Mouse (Mus musculus): ENCODE data around the gene Pxmp4.

The Pxmp4 gene

DNA sequence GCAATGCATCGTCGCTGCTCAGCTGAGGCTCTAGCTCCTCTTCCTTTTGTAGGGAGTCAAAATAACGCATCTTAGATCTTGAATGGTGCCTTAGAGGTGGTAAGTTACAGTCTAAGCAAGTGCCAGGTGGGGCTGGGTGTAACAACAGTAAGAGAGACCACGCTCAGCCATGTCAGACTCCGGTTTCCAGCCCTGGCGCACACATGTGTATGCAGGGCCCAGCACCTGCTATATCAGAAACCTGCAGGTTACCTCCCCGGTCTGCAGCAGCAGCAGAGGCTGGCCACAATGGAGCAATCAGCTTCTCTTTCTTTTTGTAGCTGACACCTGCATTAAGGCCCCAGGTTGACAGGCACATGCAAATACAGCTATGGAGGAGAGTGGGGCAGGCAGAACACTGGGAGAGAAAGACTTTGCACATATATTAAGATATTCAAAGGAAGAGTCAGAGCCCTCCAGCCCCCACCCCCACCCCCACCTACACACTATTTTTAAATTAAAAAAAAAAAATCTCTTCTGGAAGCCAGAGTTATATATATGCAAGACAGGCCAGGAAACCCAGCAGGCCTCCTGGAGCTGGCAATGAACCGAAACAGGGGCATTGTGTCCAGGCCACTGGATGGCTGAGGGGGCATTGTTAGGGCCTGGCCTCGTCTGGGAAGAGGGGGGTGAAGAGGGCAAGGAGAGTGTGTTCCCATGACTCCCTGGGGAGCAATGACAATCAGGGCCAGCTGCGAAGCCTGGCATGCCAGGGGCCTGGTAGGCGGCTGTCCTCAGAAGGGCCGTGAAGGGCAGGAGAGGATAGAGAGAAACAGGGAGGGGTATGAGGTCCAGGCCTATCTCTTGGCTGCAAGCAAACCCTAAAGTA is 26.4 kb downstream of the Pxmp4 start:
- no peak for ATAC-seq (ENCODE audit: insufficient number of reproducible peaks, low FRiP score, low TSS enrichment)

DNA sequence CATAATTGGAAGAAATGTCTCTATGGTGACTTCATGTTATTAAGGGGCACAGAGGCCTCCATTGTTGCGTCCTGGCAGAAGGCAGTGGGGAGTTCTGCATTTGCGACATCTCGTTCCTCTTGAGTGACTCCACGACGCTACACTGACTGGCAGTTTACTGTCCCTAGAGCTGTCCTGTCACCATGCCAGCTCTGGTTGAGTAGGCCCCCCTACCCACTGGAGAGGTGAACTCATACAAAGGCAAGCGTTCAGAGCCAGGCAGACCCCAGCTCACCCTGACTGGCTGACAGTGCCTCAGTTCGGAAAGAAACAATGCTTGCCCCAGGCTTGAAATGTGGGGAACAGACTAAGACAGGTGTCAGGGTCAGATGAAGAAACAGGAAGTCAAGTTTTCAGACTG is 29.2 kb downstream of the Pxmp4 start:
- no peak for ATAC-seq (ENCODE audit: insufficient number of reproducible peaks, low FRiP score, low TSS enrichment)

DNA sequence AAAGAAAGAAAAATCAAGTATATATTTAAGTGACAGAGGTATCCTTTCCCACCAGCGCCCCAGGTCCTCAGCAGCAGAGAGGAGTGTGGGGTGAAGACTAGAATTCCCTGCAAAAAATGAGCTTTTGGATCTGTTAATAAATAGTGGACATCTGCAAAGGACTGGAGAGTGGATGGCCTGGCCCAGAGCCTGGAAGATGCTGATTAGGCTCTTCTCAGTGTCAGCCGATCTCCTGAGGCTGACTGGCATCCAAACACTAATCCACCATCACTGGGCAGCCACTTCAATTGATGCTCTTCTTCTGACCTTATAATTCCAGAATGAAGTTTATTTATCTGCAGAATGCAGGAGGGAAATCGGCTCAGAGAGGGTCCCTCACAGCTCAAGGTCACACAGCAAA is 30.5 kb downstream of the Pxmp4 start:
- ATAC-seq (ENCODE audit: insufficient number of reproducible peaks, low FRiP score, low TSS enrichment): no peak

DNA sequence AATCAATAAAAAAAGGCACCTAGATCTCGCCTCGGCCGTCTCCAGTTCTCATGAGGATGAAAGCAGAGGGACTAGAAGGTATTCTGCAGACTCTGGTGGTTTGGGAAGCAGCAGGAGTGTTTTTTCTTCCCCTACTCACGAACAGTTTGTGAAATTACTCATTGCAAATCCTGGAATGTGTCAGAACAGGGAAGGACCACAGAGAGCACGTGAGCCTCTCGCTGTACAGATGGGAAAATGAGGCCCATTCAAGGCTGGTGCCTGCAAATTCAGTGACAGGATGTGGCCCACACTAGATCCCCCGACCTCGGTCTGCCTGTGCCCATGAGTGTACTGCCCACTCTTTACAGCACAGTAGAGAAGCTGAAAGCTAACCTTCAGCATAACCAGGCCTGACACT is 31.5 kb downstream of the Pxmp4 start:
- ATAC-seq (ENCODE audit: insufficient number of reproducible peaks, low FRiP score, low TSS enrichment): no peak

DNA sequence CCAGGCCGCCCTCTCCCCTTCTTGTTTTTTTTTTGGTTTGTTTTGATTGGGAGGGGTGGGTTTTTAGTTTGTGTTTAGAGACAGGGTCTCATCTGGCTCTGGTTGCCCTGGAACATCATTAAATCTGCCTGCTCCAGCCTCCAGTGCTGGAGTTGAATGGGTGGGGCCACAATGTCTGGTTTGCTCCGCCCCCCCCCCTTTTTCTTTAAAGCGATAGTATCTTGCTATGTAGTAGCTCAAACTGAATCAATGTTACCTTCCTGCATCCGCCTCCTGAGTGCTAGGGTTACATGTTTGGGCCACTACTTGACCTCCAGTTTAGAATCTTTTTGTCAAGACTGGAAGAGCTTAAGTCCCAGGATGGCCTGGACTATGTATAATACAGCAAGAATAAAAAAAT is 32.2 kb downstream of the Pxmp4 start:
- ATAC-seq (ENCODE audit: insufficient number of reproducible peaks, low FRiP score, low TSS enrichment): no peak

DNA sequence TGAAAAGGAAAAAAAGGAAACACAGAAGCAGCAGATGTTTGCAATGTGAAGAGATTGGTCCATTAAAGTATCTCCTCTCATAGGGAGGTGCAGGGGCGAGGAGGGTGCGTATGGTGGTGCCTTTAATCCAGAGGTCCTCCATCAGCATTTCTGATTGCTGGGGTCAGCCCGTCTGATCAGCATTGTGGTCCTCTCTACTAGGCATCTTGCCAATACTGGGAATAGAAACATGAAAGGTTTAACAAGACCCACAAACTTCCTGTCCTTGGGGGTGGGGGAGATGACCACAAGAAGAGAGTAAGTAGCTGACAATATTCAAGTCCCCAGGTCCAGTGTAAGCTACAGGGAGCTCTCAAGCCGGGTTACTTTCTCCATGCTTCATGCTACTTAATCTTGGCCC is 32.8 kb downstream of the Pxmp4 start:
- ATAC-seq (ENCODE audit: insufficient number of reproducible peaks, low FRiP score, low TSS enrichment): no peak

DNA sequence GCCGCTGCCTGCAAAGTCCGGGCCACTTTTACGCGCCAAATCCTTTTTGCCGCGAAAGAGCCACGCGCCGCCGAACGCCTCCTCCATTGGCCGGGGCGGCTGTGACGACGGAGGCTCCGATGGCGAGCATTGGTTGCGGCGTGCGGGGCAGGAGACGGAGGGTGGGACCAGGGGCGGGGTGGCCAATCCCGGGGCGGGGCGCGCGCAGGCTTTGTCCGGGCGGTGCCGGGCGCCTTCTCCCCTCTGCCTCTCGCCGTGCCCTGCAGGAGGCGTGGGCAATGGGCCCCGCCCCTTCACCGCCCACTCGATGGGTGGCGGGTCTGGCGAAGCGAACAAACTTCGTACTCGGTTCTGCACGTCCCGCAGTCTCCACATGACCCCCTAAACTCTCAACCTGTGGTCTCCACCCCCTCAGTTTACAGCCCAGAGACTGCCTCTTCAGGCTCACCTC is 33.6 kb downstream of the Pxmp4 start, which contains the start of gene E2f1:
Gene E2f1, minus strand, starts transcription at position 57 of the 451 bp plus-strand sequence.
- ATAC-seq (ENCODE audit: insufficient number of reproducible peaks, low FRiP score, low TSS enrichment): peak; percentile 96

DNA sequence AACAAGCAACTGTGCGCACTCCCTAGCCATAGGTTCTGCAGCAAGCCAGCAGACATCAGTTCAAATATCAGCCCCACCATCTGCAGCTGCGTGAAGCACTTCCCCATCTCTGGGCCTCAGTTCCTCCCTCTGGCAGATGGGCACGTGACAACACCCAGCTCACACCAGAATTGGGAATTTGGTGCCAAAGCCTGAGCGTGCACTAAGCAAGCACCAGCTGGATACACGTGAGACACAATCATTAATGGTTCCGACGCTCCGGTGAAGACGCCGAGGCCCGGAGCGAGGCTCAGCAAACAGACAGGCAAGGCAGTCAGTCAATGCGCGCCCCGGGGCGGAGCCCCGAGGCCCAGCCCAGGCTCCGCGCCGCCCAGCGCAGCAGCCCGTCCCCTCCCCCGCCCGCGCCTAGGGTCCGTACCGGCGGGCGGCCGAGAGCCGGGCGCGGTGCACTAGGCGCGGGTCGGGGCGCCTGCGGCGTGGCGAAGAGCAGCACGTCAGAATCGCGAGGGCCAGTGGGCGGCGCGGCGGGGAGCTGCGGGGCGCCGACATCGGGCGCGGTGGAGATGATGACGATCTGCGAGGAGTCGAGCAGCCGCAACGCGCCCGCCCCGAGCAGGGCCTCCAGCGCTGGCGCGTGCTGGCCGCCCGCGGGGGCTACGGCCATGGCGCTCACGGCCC is 34.3 kb downstream of the Pxmp4 start:
- no peak for ATAC-seq (ENCODE audit: insufficient number of reproducible peaks, low FRiP score, low TSS enrichment)

DNA sequence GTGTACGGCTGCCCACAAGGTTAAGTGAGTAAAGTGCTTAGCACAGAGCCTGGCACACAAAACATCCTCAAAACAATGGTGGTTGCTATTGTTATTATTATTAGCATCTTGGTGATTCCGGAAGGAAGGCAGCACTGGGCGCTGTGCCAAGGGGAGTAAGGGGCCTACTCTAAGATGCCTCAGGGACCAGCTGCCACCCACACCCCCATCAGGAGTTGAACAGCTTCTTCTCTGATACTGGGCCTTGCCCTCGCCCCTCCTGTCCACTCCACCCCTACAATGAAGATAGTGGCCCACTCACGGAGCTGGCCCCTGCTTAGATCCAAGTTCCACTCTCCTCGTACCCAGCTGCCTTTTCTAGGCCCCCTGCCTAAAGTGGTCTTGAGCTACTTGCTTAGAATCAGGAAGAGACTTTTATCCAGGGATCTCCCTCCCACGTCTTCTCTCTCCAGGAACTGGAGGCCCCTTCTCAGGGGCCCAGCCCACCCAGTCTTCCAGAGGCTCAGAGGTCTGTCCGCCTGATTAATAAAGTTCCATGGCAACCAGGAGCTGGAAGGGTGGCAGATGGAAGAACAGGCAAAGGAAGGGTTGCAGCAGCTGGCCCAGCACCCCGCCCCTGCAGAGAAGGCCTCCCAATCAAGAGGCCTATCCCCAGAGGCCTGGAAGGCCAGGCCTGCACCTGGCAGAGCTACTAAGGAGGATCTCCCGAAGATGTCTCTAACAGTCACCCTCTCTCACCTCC is 35.0 kb downstream of the Pxmp4 start:
- ATAC-seq (ENCODE audit: insufficient number of reproducible peaks, low FRiP score, low TSS enrichment): no peak

DNA sequence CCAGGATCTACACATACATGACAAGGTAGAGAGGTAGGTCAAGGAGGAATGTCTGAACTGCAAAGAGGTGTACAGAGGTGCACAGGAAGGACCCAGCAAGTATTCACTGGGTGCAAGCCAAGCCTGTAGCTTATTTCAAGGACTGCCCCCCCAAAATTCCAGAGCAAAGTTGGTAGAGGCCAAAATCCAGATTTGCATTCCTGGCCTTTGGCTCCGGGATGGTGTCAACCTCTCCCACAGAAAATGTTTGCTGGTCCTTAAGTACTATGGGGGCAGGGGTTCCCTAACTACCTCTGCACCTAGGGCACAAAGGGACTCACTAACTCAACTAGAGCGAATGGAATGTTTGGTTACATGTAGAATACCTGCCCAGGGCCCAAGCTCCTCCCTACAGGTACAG is 35.7 kb downstream of the Pxmp4 start:
- ATAC-seq (ENCODE audit: insufficient number of reproducible peaks, low FRiP score, low TSS enrichment): no peak

DNA sequence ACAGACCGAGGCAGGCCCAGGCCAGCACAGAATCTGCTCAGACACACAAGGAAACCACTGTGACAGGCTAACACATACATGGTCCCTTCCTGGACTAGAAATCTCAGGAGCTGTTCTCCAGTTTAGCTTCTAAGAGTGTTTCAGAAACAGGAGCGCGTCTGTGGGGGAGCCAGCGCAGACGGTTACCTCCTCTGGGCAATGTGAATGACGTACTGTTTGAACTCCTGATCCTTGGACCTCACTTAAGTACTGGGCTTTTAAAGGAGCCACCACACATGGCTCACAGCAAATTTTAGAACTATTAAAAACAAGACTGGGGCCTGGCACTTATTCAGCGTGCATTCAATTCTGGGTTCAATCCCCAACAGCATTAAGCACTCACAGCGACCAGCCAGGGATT is 36.9 kb downstream of the Pxmp4 start:
- ATAC-seq (ENCODE audit: insufficient number of reproducible peaks, low FRiP score, low TSS enrichment): no peak

DNA sequence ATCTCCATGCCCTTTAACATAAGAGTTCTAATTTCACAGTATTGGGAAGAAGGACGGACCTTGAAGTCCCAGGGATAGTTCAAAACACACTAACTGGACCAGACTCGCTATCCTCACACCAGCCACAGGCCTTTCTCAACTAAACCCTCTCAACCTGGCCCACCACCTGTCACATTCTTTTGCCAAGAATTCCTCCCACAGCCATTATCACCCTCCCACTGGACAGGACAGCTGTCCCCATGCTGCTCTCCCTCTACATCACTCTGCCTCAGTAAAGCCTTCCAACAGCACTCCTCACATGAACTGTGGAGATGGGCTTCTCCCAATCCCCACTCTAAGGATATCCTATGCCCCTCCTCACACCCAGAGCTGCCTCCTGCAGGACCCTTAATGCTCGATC is 37.9 kb downstream of the Pxmp4 start:
- peak; percentile 74 for ATAC-seq (ENCODE audit: insufficient number of reproducible peaks, low FRiP score, low TSS enrichment)

DNA sequence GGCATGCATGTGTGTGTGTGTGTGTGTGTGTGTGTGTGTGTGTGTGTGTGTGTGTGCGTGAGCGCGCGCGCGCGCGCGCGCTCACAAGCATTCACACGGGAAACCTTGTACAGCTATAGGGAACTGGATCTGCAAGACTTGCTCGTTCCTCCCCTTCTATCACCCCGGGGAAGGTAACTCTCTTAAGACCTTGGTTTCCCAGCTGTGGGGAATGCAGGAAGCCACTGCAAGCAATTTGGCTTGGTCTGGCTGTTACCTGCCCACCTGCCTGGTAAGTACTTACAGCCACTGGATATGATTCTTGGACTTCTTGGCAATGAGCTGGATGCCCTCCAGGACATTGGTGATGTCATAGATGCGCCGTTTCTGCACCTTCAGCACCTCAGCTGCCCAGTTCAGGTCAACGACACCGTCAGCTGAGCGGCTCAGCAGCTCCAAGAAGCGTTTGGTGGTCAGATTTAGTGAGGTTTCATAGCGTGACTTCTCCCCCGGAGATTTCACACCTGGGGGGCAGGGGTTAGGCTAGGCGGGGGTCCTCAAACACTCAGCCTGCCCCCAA is 39.8 kb downstream of the Pxmp4 start:
- no peak for ATAC-seq (ENCODE audit: insufficient number of reproducible peaks, low FRiP score, low TSS enrichment)

DNA sequence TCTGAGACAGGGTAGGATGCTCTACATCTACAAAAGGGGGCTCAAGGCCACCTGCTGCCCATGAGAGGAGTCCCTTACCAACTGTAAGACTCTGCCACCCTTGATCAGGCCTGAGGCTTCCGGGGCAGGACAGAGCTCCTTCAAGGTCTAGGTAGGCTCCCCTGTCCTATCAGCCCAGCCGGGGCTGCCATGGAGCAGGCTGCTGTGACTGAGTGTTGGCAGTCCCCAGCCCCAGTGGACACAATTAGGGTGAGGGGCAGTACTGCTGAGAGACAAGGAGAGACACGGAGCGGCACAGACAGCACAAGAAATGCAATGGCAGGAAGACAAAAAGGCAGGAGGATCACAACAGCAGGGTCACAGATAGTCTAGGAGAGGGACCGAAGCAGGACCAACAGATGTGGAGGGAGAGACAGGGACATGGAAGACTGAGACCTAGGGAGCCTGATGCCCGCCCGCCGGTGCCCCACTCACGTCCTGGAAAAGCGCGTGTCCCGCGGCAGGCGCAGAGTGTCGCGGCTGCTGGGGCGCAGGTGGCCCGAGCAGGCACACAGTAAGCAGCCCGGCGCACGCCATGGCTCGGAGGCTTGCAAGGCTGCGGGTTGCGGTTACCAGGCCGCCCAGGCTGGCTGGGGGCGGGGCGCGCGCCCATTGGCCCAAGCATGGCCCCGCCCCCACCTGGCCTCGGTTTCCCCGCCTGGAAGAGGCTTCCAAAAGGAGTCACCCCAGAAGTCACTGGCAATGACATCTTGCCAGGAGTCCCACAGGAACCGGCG is 45.1 kb downstream of the Pxmp4 start, which contains the start of gene Necab3:
Gene Necab3, minus strand, starts transcription at position 627 of the 776 bp plus-strand sequence.
- peak; percentile 54 for ATAC-seq (ENCODE audit: insufficient number of reproducible peaks, low FRiP score, low TSS enrichment)

DNA sequence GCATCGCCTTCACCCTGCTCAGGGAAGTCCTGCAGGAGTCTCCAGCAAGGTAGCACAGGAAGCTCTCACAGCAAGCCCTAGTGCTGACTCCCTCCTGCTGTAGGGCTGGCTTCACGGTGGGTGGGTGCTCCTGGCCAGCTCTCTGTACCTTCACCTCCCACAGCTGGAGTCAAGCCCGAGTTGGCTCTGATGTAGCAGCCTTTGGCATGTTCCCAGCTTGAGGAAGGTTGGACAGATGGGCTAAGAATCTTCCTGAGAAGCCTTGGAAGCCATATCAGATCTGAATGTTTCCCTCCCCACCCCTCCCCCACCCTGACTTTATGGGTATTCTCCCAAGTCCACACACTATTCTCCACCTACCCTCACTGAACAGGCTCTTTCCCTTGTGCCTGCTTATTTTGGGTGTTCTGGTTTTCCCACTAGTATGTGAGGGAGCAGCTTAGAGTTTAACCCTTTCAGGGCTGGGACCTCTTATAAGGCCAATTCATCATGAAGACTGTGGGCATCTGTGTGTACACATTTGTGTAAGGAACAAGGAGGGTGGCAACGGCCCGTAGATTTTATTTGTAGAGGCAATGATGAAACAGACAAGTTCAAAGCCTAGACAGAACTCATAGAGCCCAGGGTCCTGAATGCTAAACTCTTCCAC is 46.2 kb downstream of the Pxmp4 start:
- ATAC-seq (ENCODE audit: insufficient number of reproducible peaks, low FRiP score, low TSS enrichment): no peak

DNA sequence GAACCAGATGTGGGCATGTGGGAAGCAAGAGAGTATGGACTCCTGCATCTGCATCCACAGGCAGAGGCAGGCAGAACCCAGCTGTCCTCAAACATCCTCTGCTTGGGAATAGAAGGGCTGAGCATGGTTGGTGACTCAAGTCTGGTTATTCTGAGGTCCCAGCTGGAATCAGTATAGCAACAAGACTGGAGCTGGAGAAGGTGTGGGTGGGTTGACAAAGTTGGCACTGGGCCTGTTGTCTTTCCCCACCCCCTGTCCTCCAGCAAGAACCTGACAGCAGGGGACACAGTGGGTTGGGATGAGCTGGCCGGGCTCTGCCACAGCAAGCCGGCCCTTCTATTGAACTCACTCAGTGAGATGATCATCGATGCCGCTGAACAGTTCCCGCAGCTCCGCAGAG is 48.3 kb downstream of the Pxmp4 start:
- no peak for ATAC-seq (ENCODE audit: insufficient number of reproducible peaks, low FRiP score, low TSS enrichment)

DNA sequence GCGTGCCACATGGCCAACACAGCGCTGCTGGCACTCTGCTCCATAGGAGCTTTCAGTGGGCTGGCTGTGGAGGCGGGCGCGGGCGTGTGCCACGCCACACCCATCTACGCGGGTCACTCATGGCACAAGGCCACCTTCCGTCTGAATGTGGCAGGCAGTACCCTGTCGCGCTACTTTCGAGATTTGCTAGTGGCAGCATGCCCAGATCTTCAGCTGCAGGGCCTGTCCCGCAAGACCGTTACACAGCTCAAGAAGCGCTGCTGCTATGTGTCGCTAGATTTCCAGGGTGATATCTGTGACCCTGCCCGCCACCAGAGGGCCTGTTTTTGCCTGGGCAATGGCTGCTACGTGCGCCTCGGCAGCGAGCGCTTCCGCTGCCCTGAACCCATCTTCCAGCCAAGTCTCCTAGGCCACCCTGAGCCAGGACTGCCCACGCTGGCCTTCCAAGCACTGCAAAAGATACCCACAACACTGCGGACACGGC is 51.0 kb downstream of the Pxmp4 start:
- peak; percentile 71 for ATAC-seq (ENCODE audit: insufficient number of reproducible peaks, low FRiP score, low TSS enrichment)

DNA sequence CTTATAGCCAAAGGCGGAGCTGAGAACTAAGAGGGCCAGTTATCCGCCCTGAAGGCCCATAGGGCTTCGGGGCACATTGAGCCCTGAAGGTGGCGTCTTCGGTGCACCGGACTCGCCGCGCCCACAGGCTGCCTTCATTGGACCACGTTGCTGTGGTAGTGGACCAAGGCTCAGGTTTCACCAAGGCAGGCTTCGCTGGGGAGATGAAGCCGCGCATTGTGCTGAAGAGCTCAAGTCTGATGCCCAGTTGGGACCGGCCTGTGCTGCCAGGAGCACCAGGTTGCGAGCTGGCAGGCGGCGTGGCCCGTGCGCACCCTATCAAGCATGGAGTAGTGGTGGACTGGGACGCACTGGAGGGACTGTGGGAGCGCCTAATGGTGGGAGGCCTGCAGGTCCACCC is 51.6 kb downstream of the Pxmp4 start:
- peak; percentile 49; the same call in 1 of the 2 replicates for ATAC-seq (ENCODE audit: insufficient number of reproducible peaks, low FRiP score, low TSS enrichment)

DNA sequence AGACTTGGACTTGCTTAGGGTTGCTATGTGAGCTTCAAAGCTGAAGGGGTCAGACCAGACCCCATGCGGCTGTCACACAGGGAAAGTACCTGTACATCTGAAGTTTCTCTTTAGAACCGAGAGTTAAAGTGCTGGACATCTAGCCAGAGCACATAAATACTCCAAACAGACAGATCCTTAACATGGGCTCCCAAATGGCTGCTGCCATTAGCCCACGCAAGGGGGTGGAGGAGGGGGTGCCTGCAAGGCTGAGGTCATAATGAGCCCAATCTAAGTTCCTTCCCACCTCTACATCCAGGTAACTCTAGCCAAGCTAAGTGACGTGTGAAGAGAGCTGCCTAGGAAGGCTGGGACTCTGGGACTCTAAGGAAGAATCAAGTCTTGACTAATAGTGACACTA is 52.0 kb downstream of the Pxmp4 start, which contains the start of gene Actl10:
Gene Actl10, plus strand, starts transcription at position 301 of the 400 bp plus-strand sequence.
- ATAC-seq (ENCODE audit: insufficient number of reproducible peaks, low FRiP score, low TSS enrichment): no peak

Data from cerebellum, adult (tissue).